Mouse (Mus musculus): ENCODE results near the gene Ccsap. TPM values are rescaled to one million over a fixed set of nuclear protein-coding genes. Genes with fewer than 3 reads are reported as not detected.
A peak's percentile ranks its signal among the peaks of the same experiment; 100 is the strongest.

The Ccsap gene
- polyA plus RNA-seq, 1 experiment from 2014 or later, result 3.8 TPM

DNA sequence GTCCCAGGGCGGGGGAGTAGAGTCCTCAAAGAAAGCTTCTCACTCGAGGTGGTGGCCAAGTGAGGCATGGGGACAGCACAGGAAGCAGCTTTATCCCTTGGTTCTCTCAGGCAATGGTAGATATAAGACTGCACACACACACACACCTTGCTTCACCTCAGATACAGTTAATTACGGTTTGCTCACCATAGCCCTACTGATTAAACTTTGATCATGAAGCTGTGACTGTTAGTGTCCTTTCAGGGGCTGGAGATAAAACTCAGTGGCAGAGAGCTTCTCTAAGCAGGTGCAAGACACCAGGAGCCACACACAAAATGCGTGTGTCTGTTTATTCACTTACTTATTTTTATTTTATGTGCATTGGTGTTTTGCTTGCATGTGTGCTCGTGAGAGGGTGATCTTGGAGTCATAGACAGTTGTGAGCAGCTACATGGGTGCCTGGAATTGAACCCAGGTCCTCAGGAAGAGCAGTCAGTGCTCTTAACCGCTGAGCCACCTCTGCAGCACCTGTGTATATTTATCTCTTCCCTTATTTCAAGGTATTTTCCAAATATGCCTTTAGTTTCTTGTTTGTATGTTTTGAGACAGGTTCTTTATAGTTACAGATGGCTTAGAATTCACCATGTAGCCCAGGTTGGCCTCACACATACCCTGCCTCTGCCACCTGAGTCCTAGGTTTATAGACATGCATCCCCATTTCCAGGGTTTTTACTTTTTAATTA lies 52.0 kb downstream of the Ccsap start:
- Histone ChIP-seq H3K4me1 (ENCODE audit: control insufficient read depth, insufficient read depth, low read length) (peaks cover 28% of the 10 kb centered on the region), H3K27ac (ENCODE audit: low read length) (no peak overlapping the region), H3K4me2 (ENCODE audit: low read length) (peak overlapping the region; percentile 80), H3K9ac (ENCODE audit: low read depth, low read length) (0 out of 2 replicates have a peak overlapping the region, but pooled peaks have one; percentile 84), H3K27me3 (ENCODE audit: control insufficient read depth, insufficient read depth, low read depth, low read length) (no peaks in the 10 kb centered on the region), H3K36me3 (ENCODE audit: control insufficient read depth, insufficient read depth, low read length) (no peaks in the 10 kb centered on the region), H3K4me3 (ENCODE audit: low read depth, low read length) (no peak overlapping the region), H3K9me3 (replicated peaks; ENCODE audit: control insufficient read depth, low read length, poor library complexity, severe bottlenecking) (no peaks in the 10 kb centered on the region)
- 65% methylated on average over 6 of the region's 6 CpGs for WGBS
- no peak for ATAC-seq

DNA sequence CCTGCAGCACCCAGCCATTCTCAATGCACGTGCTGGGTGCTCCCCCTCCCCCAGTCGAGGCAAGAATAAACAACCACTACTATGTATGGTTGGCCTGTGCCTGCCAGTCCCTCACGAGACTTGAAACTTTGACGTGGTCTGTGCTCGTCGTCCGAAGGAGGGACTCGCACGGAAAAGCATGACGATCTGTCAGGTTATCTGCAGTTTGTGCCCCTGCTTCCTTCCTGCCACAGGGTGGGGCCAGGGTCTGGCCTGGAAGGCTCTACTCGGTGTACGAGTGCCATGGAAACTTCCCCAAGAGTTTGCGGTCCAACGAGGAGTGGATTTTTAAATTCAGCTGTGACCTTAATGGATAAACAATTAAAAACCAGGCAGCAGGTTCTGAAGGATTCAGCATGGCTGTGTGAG lies 53.0 kb downstream of the Ccsap start:
- H3K36me3 ChIP-seq (ENCODE audit: control insufficient read depth, insufficient read depth, low read length), result no peaks in the 10 kb centered on the region
- H3K27ac ChIP-seq (ENCODE audit: low read length), result no peak overlapping the region
- peaks cover 28% of the 10 kb centered on the region for H3K4me1 ChIP-seq (ENCODE audit: control insufficient read depth, insufficient read depth, low read length)
- no peaks in the 10 kb centered on the region for H3K27me3 ChIP-seq (ENCODE audit: control insufficient read depth, insufficient read depth, low read depth, low read length)
- peak overlapping the region; percentile 65 for H3K4me3 ChIP-seq (ENCODE audit: low read depth, low read length)
- H3K4me2 ChIP-seq (ENCODE audit: low read length), result peak overlapping the region; percentile 80
- WGBS, result 3% methylated on average over 14 of the region's 14 CpGs
- H3K9ac ChIP-seq (ENCODE audit: low read depth, low read length), result peak overlapping the region; percentile 84
- no peaks in the 10 kb centered on the region for H3K9me3 ChIP-seq (replicated peaks; ENCODE audit: control insufficient read depth, low read length, poor library complexity, severe bottlenecking)
- no peak for ATAC-seq

- WGBS, result under 1% methylated on average over 12 of the region's 12 CpGs
- ATAC-seq, result peak; percentile 15
- peak overlapping the region; percentile 84 for H3K9ac ChIP-seq (ENCODE audit: low read depth, low read length)
- H3K4me1 ChIP-seq (ENCODE audit: control insufficient read depth, insufficient read depth, low read length), result peaks cover 28% of the 10 kb centered on the region
- H3K4me2 ChIP-seq (ENCODE audit: low read length), result peak overlapping the region; percentile 80
- H3K4me3 ChIP-seq (ENCODE audit: low read depth, low read length), result peak overlapping the region; percentile 65
- H3K36me3 ChIP-seq (ENCODE audit: control insufficient read depth, insufficient read depth, low read length), result no peaks in the 10 kb centered on the region
- H3K27me3 ChIP-seq (ENCODE audit: control insufficient read depth, insufficient read depth, low read depth, low read length), result no peaks in the 10 kb centered on the region
- peak overlapping the region; percentile 79 for H3K27ac ChIP-seq (ENCODE audit: low read length)
- H3K9me3 ChIP-seq (replicated peaks; ENCODE audit: control insufficient read depth, low read length, poor library complexity, severe bottlenecking), result no peaks in the 10 kb centered on the region
Measured at GRCm38 (mm10) chr8:123806374-123806935, 53.6 kb downstream of the Ccsap start.

DNA sequence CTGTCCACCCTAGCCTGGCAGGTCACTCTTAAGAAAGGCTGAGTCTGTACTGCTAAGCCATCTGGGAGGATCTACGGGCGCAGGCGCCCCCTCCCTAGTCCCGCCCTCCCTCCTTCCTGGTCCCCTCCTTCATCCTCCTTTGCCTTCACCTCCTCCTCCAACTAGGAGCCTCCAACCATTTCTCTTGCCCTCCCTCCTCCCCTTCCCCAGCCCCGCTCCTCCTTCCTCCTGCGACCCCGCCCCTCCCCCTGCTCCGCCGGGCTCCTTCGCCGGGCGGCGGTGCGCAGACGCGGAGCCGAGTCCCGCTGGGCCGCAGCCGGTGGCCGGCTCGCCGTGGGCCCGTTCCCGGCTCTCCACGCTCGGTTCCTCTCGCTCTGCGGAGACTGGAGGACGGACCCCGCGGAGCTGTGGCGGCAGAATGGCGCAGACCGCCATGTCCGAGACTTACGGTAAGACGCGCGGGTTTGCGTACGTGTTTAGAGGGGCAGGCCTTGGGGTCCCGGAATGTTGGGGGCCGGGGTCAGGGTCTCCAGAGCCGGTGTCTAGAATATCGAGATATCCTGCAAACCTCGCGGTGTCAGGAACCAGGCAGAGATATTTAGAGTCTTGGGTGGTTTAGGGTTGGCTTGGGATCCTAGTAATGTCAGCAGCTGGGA lies 54.2 kb downstream of the Ccsap start, which contains the start of gene Rab4a:
Gene Rab4a, plus strand, starts transcription at position 268 of the 656 bp plus-strand sequence.
- no peaks in the 10 kb centered on the region for H3K36me3 ChIP-seq (ENCODE audit: control insufficient read depth, insufficient read depth, low read length)
- peak within 1 kb of the TSS; percentile 84 for H3K9ac ChIP-seq (ENCODE audit: low read depth, low read length)
- H3K4me2 ChIP-seq (ENCODE audit: low read length), result peak within 1 kb of the TSS; percentile 80
- no peaks in the 10 kb centered on the region for H3K27me3 ChIP-seq (ENCODE audit: control insufficient read depth, insufficient read depth, low read depth, low read length)
- under 1% methylated on average over 31 of the region's 48 CpGs for WGBS
- H3K4me1 ChIP-seq (ENCODE audit: control insufficient read depth, insufficient read depth, low read length), result peaks cover 28% of the 10 kb centered on the region
- peak within 1 kb of the TSS; percentile 65 for H3K4me3 ChIP-seq (ENCODE audit: low read depth, low read length)
- no peaks in the 10 kb centered on the region for H3K9me3 ChIP-seq (replicated peaks; ENCODE audit: control insufficient read depth, low read length, poor library complexity, severe bottlenecking)
- H3K27ac ChIP-seq (ENCODE audit: low read length), result peak within 1 kb of the TSS; percentile 79
- peak; percentile 94 for ATAC-seq

- Histone ChIP-seq H3K9ac (ENCODE audit: low read depth, low read length) (peak overlapping the region; percentile 84), H3K27ac (ENCODE audit: low read length) (peak overlapping the region; percentile 79), H3K4me2 (ENCODE audit: low read length) (peak overlapping the region; percentile 80), H3K4me1 (ENCODE audit: control insufficient read depth, insufficient read depth, low read length) (peaks cover 28% of the 10 kb centered on the region), H3K36me3 (ENCODE audit: control insufficient read depth, insufficient read depth, low read length) (no peaks in the 10 kb centered on the region), H3K27me3 (ENCODE audit: control insufficient read depth, insufficient read depth, low read depth, low read length) (no peaks in the 10 kb centered on the region), H3K4me3 (ENCODE audit: low read depth, low read length) (peak overlapping the region; percentile 65), H3K9me3 (replicated peaks; ENCODE audit: control insufficient read depth, low read length, poor library complexity, severe bottlenecking) (no peaks in the 10 kb centered on the region)
- ATAC-seq, result peak; percentile 40; the same call in 1 of the 2 replicates
- 9% methylated on average over 15 of the region's 15 CpGs for WGBS
Measured at GRCm38 (mm10) chr8:123805209-123805717, 54.7 kb downstream of the Ccsap start.

- 83% methylated on average over 7 of the region's 7 CpGs for WGBS
- Histone ChIP-seq H3K27me3 (ENCODE audit: control insufficient read depth, insufficient read depth, low read depth, low read length) (no peaks in the 10 kb centered on the region), H3K4me3 (ENCODE audit: low read depth, low read length) (no peak overlapping the region), H3K4me1 (ENCODE audit: control insufficient read depth, insufficient read depth, low read length) (peaks cover 28% of the 10 kb centered on the region), H3K4me2 (ENCODE audit: low read length) (no peak overlapping the region), H3K27ac (ENCODE audit: low read length) (no peak overlapping the region), H3K36me3 (ENCODE audit: control insufficient read depth, insufficient read depth, low read length) (no peaks in the 10 kb centered on the region), H3K9ac (ENCODE audit: low read depth, low read length) (no peak overlapping the region), H3K9me3 (replicated peaks; ENCODE audit: control insufficient read depth, low read length, poor library complexity, severe bottlenecking) (no peaks in the 10 kb centered on the region)
- ATAC-seq, result no peak
Measured at GRCm38 (mm10) chr8:123804586-123804985, 55.4 kb downstream of the Ccsap start.

DNA sequence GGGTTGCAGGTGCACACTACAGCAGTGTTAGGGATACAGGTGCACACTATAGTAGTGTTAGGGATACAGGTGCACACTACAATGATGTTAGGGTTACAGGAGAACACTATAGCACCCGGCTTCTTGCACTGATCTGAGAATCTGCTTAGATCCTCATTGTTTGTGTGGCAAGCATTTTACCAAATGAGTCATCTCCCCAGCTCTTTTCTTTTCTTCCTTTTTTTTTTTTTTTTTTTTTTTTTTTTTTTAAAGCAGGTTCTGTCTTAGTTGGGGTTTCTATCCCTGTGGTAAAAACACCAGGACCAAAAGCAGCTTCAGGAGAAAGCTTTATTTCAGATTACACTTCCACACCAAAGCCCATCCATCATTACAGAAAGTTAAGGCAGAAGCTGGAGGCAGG lies 56.4 kb downstream of the Ccsap start:
- ATAC-seq, result no peak
- H3K36me3 ChIP-seq (ENCODE audit: control insufficient read depth, insufficient read depth, low read length), result no peaks in the 10 kb centered on the region
- WGBS, result 86% methylated on average over 1 of the region's 1 CpGs
- H3K4me3 ChIP-seq (ENCODE audit: low read depth, low read length), result no peak overlapping the region
- no peaks in the 10 kb centered on the region for H3K9me3 ChIP-seq (replicated peaks; ENCODE audit: control insufficient read depth, low read length, poor library complexity, severe bottlenecking)
- no peak overlapping the region for H3K4me2 ChIP-seq (ENCODE audit: low read length)
- H3K27me3 ChIP-seq (ENCODE audit: control insufficient read depth, insufficient read depth, low read depth, low read length), result no peaks in the 10 kb centered on the region
- H3K9ac ChIP-seq (ENCODE audit: low read depth, low read length), result no peak overlapping the region
- H3K4me1 ChIP-seq (ENCODE audit: control insufficient read depth, insufficient read depth, low read length), result peaks cover 24% of the 10 kb centered on the region
- H3K27ac ChIP-seq (ENCODE audit: low read length), result no peak overlapping the region

DNA sequence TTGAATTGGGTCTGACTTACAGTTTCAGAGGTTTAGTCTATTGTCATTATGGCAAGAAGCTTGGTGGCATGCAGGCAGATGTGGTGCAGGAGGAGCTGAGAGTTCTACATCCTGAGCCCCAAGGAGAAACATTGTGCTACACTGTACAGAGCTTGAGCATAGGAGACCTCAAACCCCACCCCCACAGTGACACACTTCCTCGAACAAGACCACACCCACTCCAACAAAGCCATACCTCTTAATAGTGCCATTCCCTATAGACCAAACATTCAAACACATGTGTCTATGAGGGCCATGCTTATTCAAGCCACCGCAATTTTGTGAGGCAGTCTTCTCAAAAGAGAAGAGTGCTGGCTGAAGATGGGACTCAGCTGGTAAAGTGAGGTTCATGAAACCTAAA lies 58.5 kb downstream of the Ccsap start:
- no peak for ATAC-seq
- Histone ChIP-seq H3K4me3 (ENCODE audit: low read depth, low read length) (no peak overlapping the region), H3K4me2 (ENCODE audit: low read length) (no peak overlapping the region), H3K36me3 (ENCODE audit: control insufficient read depth, insufficient read depth, low read length) (no peaks in the 10 kb centered on the region), H3K27me3 (ENCODE audit: control insufficient read depth, insufficient read depth, low read depth, low read length) (no peaks in the 10 kb centered on the region), H3K9ac (ENCODE audit: low read depth, low read length) (no peak overlapping the region), H3K4me1 (ENCODE audit: control insufficient read depth, insufficient read depth, low read length) (peaks cover 6% of the 10 kb centered on the region), H3K9me3 (replicated peaks; ENCODE audit: control insufficient read depth, low read length, poor library complexity, severe bottlenecking) (no peaks in the 10 kb centered on the region), H3K27ac (ENCODE audit: low read length) (no peak overlapping the region)
- WGBS, result 88% methylated on average over 2 of the region's 2 CpGs

GRCm38 (mm10) chr8:123800867-123801266 lies 59.1 kb downstream of the Ccsap start:
- H3K36me3 ChIP-seq (ENCODE audit: control insufficient read depth, insufficient read depth, low read length), result no peaks in the 10 kb centered on the region
- 89% methylated on average over 7 of the region's 7 CpGs for WGBS
- ATAC-seq, result no peak

More at GRCm38 (mm10) chr8:123800867-123801266, 59.1 kb downstream of the Ccsap start:
- H3K27ac ChIP-seq (ENCODE audit: low read length), result no peak overlapping the region
- H3K4me1 ChIP-seq (ENCODE audit: control insufficient read depth, insufficient read depth, low read length), result peaks cover 6% of the 10 kb centered on the region
- no peak overlapping the region for H3K9ac ChIP-seq (ENCODE audit: low read depth, low read length)
- no peak overlapping the region for H3K4me3 ChIP-seq (ENCODE audit: low read depth, low read length)
- no peaks in the 10 kb centered on the region for H3K27me3 ChIP-seq (ENCODE audit: control insufficient read depth, insufficient read depth, low read depth, low read length)
- no peak overlapping the region for H3K4me2 ChIP-seq (ENCODE audit: low read length)
- no peaks in the 10 kb centered on the region for H3K9me3 ChIP-seq (replicated peaks; ENCODE audit: control insufficient read depth, low read length, poor library complexity, severe bottlenecking)
